Mouse (Mus musculus) CH12.LX (cell line): ENCODE measurements around the gene Cfap45. TPM values are rescaled to one million over a fixed set of nuclear protein-coding genes. Genes with fewer than 3 reads are reported as not detected.

ENCODE experiments used
- DNase-seq: peaks from one replicate; pipeline ENCODE4 v3.0.0-alpha.2; 2013; ENCODE audit errors: extremely low read depth
- H3K27ac ChIP-seq: 2 replicates; pipeline ENCODE4 v1.5.1; 2012; ENCODE audit warnings: low read depth, mild to moderate bottlenecking, control low read depth, moderate library complexity; ENCODE audit not compliant: insufficient read depth
- H3K27me3 ChIP-seq: replicated peaks from 2 replicates; pipeline ENCODE3; 2012; ENCODE audit warnings: inconsistent platforms
- H3K36me3 ChIP-seq, 2 experiments: replicated peaks in 1 of 2; 2 replicates each; pipeline versions ENCODE3 to v1.6.1; 2012; ENCODE audit warnings: inconsistent platforms in 1 of 2, low read length in 1 of 2, mild to moderate bottlenecking in 1 of 2, mixed read lengths in 1 of 2, moderate library complexity in 1 of 2; ENCODE audit not compliant: control insufficient read depth in 1 of 2, insufficient read depth in 1 of 2
- H3K4me1 ChIP-seq, 2 experiments: 2 replicates each; pipeline ENCODE4 v1.6.1; 2012; ENCODE audit warnings: inconsistent platforms in 1 of 2, moderate library complexity in 1 of 2; ENCODE audit not compliant: insufficient read depth in 2 of 2, control insufficient read depth in 1 of 2
- H3K4me2 ChIP-seq: 2 replicates; pipeline ENCODE4 v1.6.1; 2012; ENCODE audit warnings: low read depth, mild to moderate bottlenecking, control low read depth; ENCODE audit not compliant: poor library complexity, insufficient read depth, severe bottlenecking
- H3K4me3 ChIP-seq, 3 experiments: fragments of 150-350 bp in 1 of 3; sonication (generic) in 1 of 3; replicated peaks in 1 of 3; 2 replicates each; pipeline versions ENCODE3 to v1.5.1; 2011 to 2012; ENCODE audit warnings: low read depth in 2 of 3, low read length in 2 of 3, mild to moderate bottlenecking in 2 of 3, moderate library complexity in 2 of 3, control low read depth in 1 of 3, improper control_type of control experiment in 1 of 3, inconsistent platforms in 1 of 3, mixed read lengths in 1 of 3; ENCODE audit not compliant: poor library complexity in 1 of 3
- H3K79me2 ChIP-seq: replicated peaks from 2 replicates; pipeline ENCODE4 v1.6.1; 2012; ENCODE audit warnings: mild to moderate bottlenecking, moderate library complexity; ENCODE audit not compliant: control insufficient read depth, poor library complexity, insufficient read depth, severe bottlenecking; ENCODE audit errors: extremely low read depth
- H3K9ac ChIP-seq: 2 replicates; pipeline ENCODE4 v1.6.1; 2012; ENCODE audit warnings: low read depth, mild to moderate bottlenecking, control low read depth, moderate library complexity; ENCODE audit not compliant: insufficient read depth
- H3K9me3 ChIP-seq: replicated peaks from 2 replicates; pipeline ENCODE3; 2012; ENCODE audit warnings: low read length, inconsistent platforms, mixed read lengths
- BHLHE40 ChIP-seq: IDR thresholded peaks from 2 replicates; pipeline ENCODE4 v1.6.1; 2011; ENCODE audit warnings: mild to moderate bottlenecking, low read depth, low read length, improper control_type of control experiment
- CHD1 ChIP-seq: IDR thresholded peaks from 2 replicates; pipeline ENCODE4 v1.6.1; 2012; ENCODE audit warnings: low read depth, low read length, improper control_type of control experiment, inconsistent platforms
- CHD2 ChIP-seq: IDR thresholded peaks from 2 replicates; pipeline ENCODE4 v1.6.1; 2011; ENCODE audit warnings: low read length, improper control_type of control experiment
- CTCF ChIP-seq, 2 experiments: IDR thresholded peaks in 1 of 2; conservative IDR thresholded peaks in 1 of 2; 2 replicates each; pipeline ENCODE4 v1.5.1; 2011 to 2012; ENCODE audit warnings: low read depth in 2 of 2, low read length in 2 of 2, improper control_type of control experiment in 1 of 2, inconsistent platforms in 1 of 2, mild to moderate bottlenecking in 1 of 2, moderate library complexity in 1 of 2
- E2F4 ChIP-seq: IDR thresholded peaks from 2 replicates; pipeline ENCODE4 v1.6.1; 2011; ENCODE audit warnings: low read depth, low read length, improper control_type of control experiment; ENCODE audit not compliant: insufficient replicate concordance
- ELF1 ChIP-seq: IDR thresholded peaks from 2 replicates; pipeline ENCODE4 v1.6.1; 2014; ENCODE audit warnings: low read depth, mild to moderate bottlenecking, inconsistent platforms, low read length, improper control_type of control experiment
- HCFC1 ChIP-seq: IDR thresholded peaks from 2 replicates; pipeline ENCODE4 v1.6.1; 2012; ENCODE audit warnings: low read depth, mild to moderate bottlenecking, inconsistent platforms, low read length, improper control_type of control experiment
- IRF4 ChIP-seq: IDR thresholded peaks from 2 replicates; pipeline ENCODE4 v1.6.1; 2014; ENCODE audit warnings: low read depth, mild to moderate bottlenecking, inconsistent platforms, low read length, improper control_type of control experiment
- JUN ChIP-seq: IDR thresholded peaks from 2 replicates; pipeline ENCODE4 v1.6.1; 2011; ENCODE audit warnings: low read depth, mild to moderate bottlenecking, low read length, improper control_type of control experiment, moderate library complexity; ENCODE audit not compliant: insufficient read depth
- JUND ChIP-seq: conservative IDR thresholded peaks from 2 replicates; pipeline ENCODE4 v1.6.1; 2011; ENCODE audit warnings: low read depth, low read length, improper control_type of control experiment
- KAT2A ChIP-seq: IDR thresholded peaks from 2 replicates; pipeline ENCODE4 v1.6.1; 2012; ENCODE audit warnings: low read length, improper control_type of control experiment, inconsistent platforms; ENCODE audit not compliant: insufficient replicate concordance
- MAZ ChIP-seq: IDR thresholded peaks from 2 replicates; pipeline ENCODE4 v1.6.1; 2012; ENCODE audit warnings: low read depth, mild to moderate bottlenecking, inconsistent platforms, low read length, improper control_type of control experiment, moderate library complexity
- MXI1 ChIP-seq: IDR thresholded peaks from 2 replicates; pipeline ENCODE4 v1.6.1; 2011; ENCODE audit warnings: mild to moderate bottlenecking, low read depth, low read length, improper control_type of control experiment
- NELFE ChIP-seq: IDR thresholded peaks from 2 replicates; pipeline ENCODE4 v1.6.1; 2011; ENCODE audit warnings: low read depth, low read length, improper control_type of control experiment
- PAX5 ChIP-seq: IDR thresholded peaks from 2 replicates; pipeline ENCODE4 v1.6.1; 2012; ENCODE audit warnings: low read length, inconsistent platforms, mixed read lengths
- RAD21 ChIP-seq: IDR thresholded peaks from 2 replicates; pipeline ENCODE4 v1.6.1; 2011; ENCODE audit warnings: low read depth, mild to moderate bottlenecking, low read length, improper control_type of control experiment, moderate library complexity
- RCOR1 ChIP-seq: conservative IDR thresholded peaks from 2 replicates; pipeline ENCODE4 v1.6.1; 2012; ENCODE audit warnings: low read depth, mild to moderate bottlenecking, inconsistent platforms, low read length, improper control_type of control experiment
- SIN3A ChIP-seq: IDR thresholded peaks from 2 replicates; pipeline ENCODE4 v1.6.1; 2012; ENCODE audit warnings: low read length, improper control_type of control experiment, inconsistent platforms
- SMC3 ChIP-seq: IDR thresholded peaks from 2 replicates; pipeline ENCODE4 v1.6.1; 2011; ENCODE audit warnings: low read depth, low read length, improper control_type of control experiment
- TBP ChIP-seq: conservative IDR thresholded peaks from 2 replicates; pipeline ENCODE4 v1.6.1; 2011; ENCODE audit warnings: low read depth, low read length, improper control_type of control experiment
- UBTF ChIP-seq: IDR thresholded peaks from 2 replicates; pipeline ENCODE4 v1.6.1; 2012; ENCODE audit warnings: low read depth, mild to moderate bottlenecking, inconsistent platforms, low read length, improper control_type of control experiment, moderate library complexity
- USF1 ChIP-seq: IDR thresholded peaks from 2 replicates; pipeline ENCODE4 v1.6.1; 2014; ENCODE audit warnings: low read depth, mild to moderate bottlenecking, inconsistent platforms, low read length, improper control_type of control experiment
- USF2 ChIP-seq: conservative IDR thresholded peaks from 2 replicates; pipeline ENCODE4 v1.6.1; 2011; ENCODE audit warnings: low read depth, low read length, improper control_type of control experiment
- ZC3H11A ChIP-seq: IDR thresholded peaks from 2 replicates; pipeline ENCODE4 v1.6.1; 2012; ENCODE audit warnings: low read depth, mild to moderate bottlenecking, inconsistent platforms, low read length, improper control_type of control experiment
- ZKSCAN1 ChIP-seq: IDR thresholded peaks from 2 replicates; pipeline ENCODE4 v1.6.1; 2012; ENCODE audit warnings: low read depth, inconsistent platforms, low read length, improper control_type of control experiment, borderline replicate concordance
- dilution Hi-C: fragments of 300-500 bp; cut with MboI; formaldehyde crosslinking; loops from 2 replicates; pipeline ENCODE4 v1.14.3; 2020; ENCODE audit warnings: low sequenced_read_pairs; ENCODE audit not compliant: extremely low pct_unique_long_range_greater_than_20kb, extremely low pct_ligation_motif_present
- in situ Hi-C: fragments of 300-500 bp; cut with MboI; formaldehyde crosslinking; loops from 3 replicates; pipeline ENCODE4 v1.14.3; 2019; ENCODE audit warnings: low sequenced_read_pairs, low pct_ligation_motif_present, low pct_unique_long_range_greater_than_20kb, mixed read lengths
- polyA plus RNA-seq: library from polyadenylated mRNA; unstranded; fragments of >175 nt; gene quantifications from 2 replicates; pipeline ENCODE4 v1.2.1, GENCODE M21; 2012; ENCODE audit warnings: low read depth; ENCODE audit not compliant: insufficient read length
- total RNA-seq, 2 experiments: library from RNA; depleted of rRNA; stranded (reverse); fragments of 300-350 nt in 1 of 2; fragments of >200 nt in 1 of 2; gene quantifications; 2 replicates each; pipeline ENCODE4 v1.2.3; 2012 to 2014

The Cfap45 gene
- total and polyA plus RNA-seq, 3 experiments, result not detected

DNA sequence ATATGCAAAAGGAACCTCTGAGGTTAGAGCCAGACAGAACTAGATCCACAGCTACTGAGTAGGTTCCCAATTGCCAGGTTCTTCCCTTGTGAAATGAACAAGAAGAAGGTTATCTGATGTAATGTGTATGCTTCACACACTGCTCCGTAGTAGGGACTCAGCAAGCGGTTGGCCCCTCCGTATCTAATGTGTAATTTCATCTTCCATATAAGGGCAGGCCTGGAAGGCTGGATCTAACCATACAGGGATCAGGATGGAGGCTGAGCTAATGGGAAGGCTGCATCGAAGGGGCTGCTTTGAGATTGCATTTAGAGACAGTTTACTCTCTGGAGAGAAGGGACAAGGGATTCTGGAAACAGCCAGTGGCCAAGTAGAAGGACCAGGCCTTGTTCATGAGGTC lies 47.2 kb downstream of the Cfap45 start:
- no peak overlapping the region for H3K27ac ChIP-seq
- in situ Hi-C loops (no loop called here), dilution Hi-C loops (no loop called here)
- no peaks in the 10 kb centered on the region for H3K36me3 ChIP-seq
- no peaks in the 10 kb centered on the region for H3K9me3 ChIP-seq
- peaks cover 0 to 12% of the 10 kb centered on the region in 2 experiments; a peak in 2 of 4 replicates for H3K4me1 ChIP-seq
- no peaks in the 10 kb centered on the region for H3K79me2 ChIP-seq
- no peak for DNase-seq
- H3K27me3 ChIP-seq, result peaks cover 74% of the 10 kb centered on the region
- H3K4me2 ChIP-seq, result no peak overlapping the region
- H3K4me3 ChIP-seq, result no peak overlapping the region
- TF ChIP-seq SMC3 (no peak), HCFC1 (no peak), IRF4 (no peak), CTCF (conservative IDR thresholded peaks at IDR 0.05 in 1 of 2, IDR thresholded peaks at IDR 0.05 in 1 of 2; ENCODE audit: low read depth in 2 of 2, low read length in 2 of 2) (no peak), UBTF (no peak), BHLHE40 (no peak), ZKSCAN1 (no peak), E2F4 (no peak), ELF1 (no peak), MAZ (no peak), JUND (no peak), NELFE (no peak), PAX5 (no peak), USF1 (no peak), USF2 (no peak)
- no peak overlapping the region for H3K9ac ChIP-seq

GRCm38 (mm10) chr1:172580116-172580515 lies 59.5 kb downstream of the Cfap45 start:
- dilution Hi-C loops (no loop called here), in situ Hi-C loops (no loop called here)
- Histone ChIP-seq H3K27me3 (peaks cover 7% of the 10 kb centered on the region), H3K9me3 (no peaks in the 10 kb centered on the region), H3K27ac (no peak overlapping the region), H3K9ac (no peak overlapping the region), H3K4me3 (no peak overlapping the region), H3K4me2 (no peak overlapping the region), H3K36me3 (no peaks in the 10 kb centered on the region), H3K79me2 (no peaks in the 10 kb centered on the region), H3K4me1 (0 out of 4 replicates have a peak, but pooled peaks cover 0 to 2% of the 10 kb centered on the region in 2 experiments)
- no peak for DNase-seq
- TF ChIP-seq NELFE (no peak), MXI1 (no peak), MAZ (no peak), KAT2A (no peak), CHD1 (no peak), SIN3A (no peak), JUN (no peak), RAD21 (no peak), ZC3H11A (no peak), USF2 (no peak), CHD2 (no peak), IRF4 (no peak), E2F4 (no peak), TBP (no peak), BHLHE40 (no peak), RCOR1 (no peak)
